Mouse (Mus musculus) MEL (cell line): ENCODE measurements at regions not wholly inside any gene's neighbourhood (a gene's known extent, or its start where the extent isn't known, plus 50 kb on each side); places are given as distances from the start of the nearest gene placed in this dataset.
"Not testable (repeated sequence)": the region's sequence is repeated elsewhere in the genome, so short reads cannot be mapped to it uniquely, and the experiment has no call there.

Experiments used
- DNase-seq: peaks from one replicate; pipeline ENCODE4 v3.0.0; 2011; ENCODE audit warnings: low read depth, low spot score
- H3K27ac ChIP-seq: 2 replicates; pipeline ENCODE4 v1.5.1; 2012; ENCODE audit warnings: low read depth, mild to moderate bottlenecking, control low read depth, low read length, moderate library complexity; ENCODE audit not compliant: control insufficient read depth
- H3K27me3 ChIP-seq, 2 experiments: fragments of 150-350 bp in 1 of 2; sonication (generic) in 1 of 2; 2 replicates each; pipeline ENCODE4 v1.6.1; 2012; ENCODE audit warnings: low read length in 2 of 2, mild to moderate bottlenecking in 2 of 2, improper control_type of control experiment in 1 of 2, moderate library complexity in 1 of 2; ENCODE audit not compliant: insufficient read depth in 2 of 2, control insufficient read depth in 1 of 2
- H3K36me3 ChIP-seq, 2 experiments: 2 replicates each; pipeline ENCODE4 v1.6.1; 2012 to 2014; ENCODE audit warnings: low read length in 2 of 2, improper control_type of control experiment in 1 of 2, inconsistent platforms in 1 of 2, mild to moderate bottlenecking in 1 of 2; ENCODE audit not compliant: insufficient read depth in 2 of 2, control insufficient read depth in 1 of 2
- H3K4me1 ChIP-seq, 2 experiments: fragments of 150-350 bp in 1 of 2; sonication (generic) in 1 of 2; 2 replicates each; pipeline ENCODE4 v1.6.1; 2012; ENCODE audit warnings: low read length in 2 of 2, improper control_type of control experiment in 1 of 2, mild to moderate bottlenecking in 1 of 2; ENCODE audit not compliant: insufficient read depth in 2 of 2, control insufficient read depth in 1 of 2
- H3K4me3 ChIP-seq, 2 experiments: fragments of 150-350 bp in 1 of 2; sonication (generic) in 1 of 2; 2 replicates each; pipeline ENCODE4 v1.5.1; 2012; ENCODE audit warnings: low read depth in 2 of 2, low read length in 2 of 2, mild to moderate bottlenecking in 2 of 2, moderate library complexity in 2 of 2, control low read depth in 1 of 2, improper control_type of control experiment in 1 of 2; ENCODE audit not compliant: control insufficient read depth in 1 of 2, insufficient read depth in 1 of 2
- H3K79me2 ChIP-seq: 2 replicates; pipeline ENCODE4 v1.6.1; 2012; ENCODE audit warnings: mild to moderate bottlenecking, low read length, moderate library complexity; ENCODE audit not compliant: control insufficient read depth, poor library complexity, insufficient read depth
- H3K9ac ChIP-seq: 2 replicates; pipeline ENCODE4 v1.6.1; 2012; ENCODE audit warnings: low read depth, mild to moderate bottlenecking, control low read depth, low read length, moderate library complexity; ENCODE audit not compliant: control insufficient read depth, poor library complexity, severe bottlenecking
- H3K9me3 ChIP-seq: fragments of 150-350 bp; sonication (generic); replicated peaks from 2 replicates; pipeline ENCODE4 v1.6.1; 2012; ENCODE audit warnings: mild to moderate bottlenecking, low read length, improper control_type of control experiment, moderate library complexity; ENCODE audit not compliant: insufficient read depth
- CHD2 ChIP-seq: IDR thresholded peaks from 2 replicates; pipeline ENCODE4 v1.6.1; 2011; ENCODE audit warnings: low read length, improper control_type of control experiment
- CTCF ChIP-seq, 3 experiments: IDR thresholded peaks in 2 of 3; conservative IDR thresholded peaks in 1 of 3; 2 replicates each; pipeline ENCODE4 v1.5.1; 2011 to 2012; ENCODE audit warnings: low read length in 3 of 3, low read depth in 2 of 3, mild to moderate bottlenecking in 2 of 3, improper control_type of control experiment in 1 of 3, inconsistent platforms in 1 of 3, mixed read lengths in 1 of 3, moderate library complexity in 1 of 3; ENCODE audit not compliant: control insufficient read depth in 1 of 3, insufficient read depth in 1 of 3, poor library complexity in 1 of 3, severe bottlenecking in 1 of 3
- ELF1 ChIP-seq: IDR thresholded peaks from 2 replicates; pipeline ENCODE4 v1.6.1; 2014; ENCODE audit warnings: low read depth, mild to moderate bottlenecking, inconsistent platforms, low read length, improper control_type of control experiment, moderate library complexity
- EP300 ChIP-seq, 2 experiments: IDR thresholded peaks; 2 replicates each; pipeline ENCODE4 v1.6.1; 2011; ENCODE audit warnings: improper control_type of control experiment in 2 of 2, low read length in 2 of 2, low read depth in 1 of 2, mild to moderate bottlenecking in 1 of 2
- HCFC1 ChIP-seq: IDR thresholded peaks from 2 replicates; pipeline ENCODE4 v1.6.1; 2012; ENCODE audit warnings: low read depth, mild to moderate bottlenecking, inconsistent platforms, low read length, improper control_type of control experiment, moderate library complexity
- MAX ChIP-seq: IDR thresholded peaks from 2 replicates; pipeline ENCODE4 v1.6.1; 2011; ENCODE audit warnings: low read length, improper control_type of control experiment
- MEF2A ChIP-seq: IDR thresholded peaks from 2 replicates; pipeline ENCODE4 v1.6.1; 2014; ENCODE audit warnings: low read depth, mild to moderate bottlenecking, inconsistent platforms, low read length, improper control_type of control experiment; ENCODE audit not compliant: poor library complexity, insufficient replicate concordance, severe bottlenecking; ENCODE audit errors: extremely low read depth
- MYC ChIP-seq: IDR thresholded peaks from 2 replicates; pipeline ENCODE4 v1.6.1; 2011; ENCODE audit warnings: low read depth, mild to moderate bottlenecking, low read length, improper control_type of control experiment, moderate library complexity
- NELFE ChIP-seq: IDR thresholded peaks from 2 replicates; pipeline ENCODE4 v1.6.1; 2011; ENCODE audit warnings: low read depth, low read length, improper control_type of control experiment
- NRF1 ChIP-seq: IDR thresholded peaks from 2 replicates; pipeline ENCODE4 v1.6.1; 2014; ENCODE audit warnings: low read depth, mild to moderate bottlenecking, inconsistent platforms, low read length, improper control_type of control experiment, moderate library complexity; ENCODE audit not compliant: poor library complexity, insufficient read depth, severe bottlenecking
- POLR2A ChIP-seq, 2 experiments: IDR thresholded peaks; 2 replicates each; pipeline ENCODE4 v1.6.1; 2011 to 2012; ENCODE audit warnings: low read length in 2 of 2, mild to moderate bottlenecking in 2 of 2, control low read depth in 1 of 2, improper control_type of control experiment in 1 of 2, low read depth in 1 of 2, moderate library complexity in 1 of 2; ENCODE audit not compliant: control insufficient read depth in 1 of 2, insufficient read depth in 1 of 2, poor library complexity in 1 of 2
- POLR2AphosphoS5 ChIP-seq: IDR thresholded peaks from 2 replicates; pipeline ENCODE4 v1.6.1; 2012; ENCODE audit warnings: low read depth, borderline replicate concordance, mild to moderate bottlenecking, inconsistent platforms, low read length, moderate library complexity, mixed read lengths
- RAD21 ChIP-seq: IDR thresholded peaks from 2 replicates; pipeline ENCODE4 v1.6.1; 2011; ENCODE audit warnings: mild to moderate bottlenecking, low read depth, low read length, improper control_type of control experiment
- RCOR1 ChIP-seq: IDR thresholded peaks from 2 replicates; pipeline ENCODE4 v1.6.1; 2012; ENCODE audit warnings: low read depth, mild to moderate bottlenecking, inconsistent platforms, low read length, improper control_type of control experiment
- SIN3A ChIP-seq: IDR thresholded peaks from 2 replicates; pipeline ENCODE4 v1.6.1; 2012; ENCODE audit warnings: low read length, improper control_type of control experiment, inconsistent platforms
- TBP ChIP-seq: IDR thresholded peaks from 2 replicates; pipeline ENCODE4 v1.8.0; 2011; ENCODE audit warnings: low read depth, low read length, improper control_type of control experiment
- TCF12 ChIP-seq: IDR thresholded peaks from 2 replicates; pipeline ENCODE4 v1.6.1; 2014; ENCODE audit warnings: low read depth, mild to moderate bottlenecking, inconsistent platforms, low read length, improper control_type of control experiment, moderate library complexity
- ZKSCAN1 ChIP-seq: IDR thresholded peaks from 2 replicates; pipeline ENCODE4 v1.6.1; 2012; ENCODE audit warnings: low read depth, mild to moderate bottlenecking, inconsistent platforms, low read length, improper control_type of control experiment, moderate library complexity

- Histone ChIP-seq H3K4me3 (no peak overlapping the region), H3K36me3 (no peaks in the 10 kb centered on the region), H3K27ac (no peak overlapping the region), H3K27me3 (peaks cover 0 to 1% of the 10 kb centered on the region in 2 experiments; a peak in 1 of 4 replicates), H3K9ac (no peak overlapping the region)
- TF ChIP-seq ZKSCAN1 (no peak), NRF1 (no peak), RCOR1 (no peak), ELF1 (no peak), POLR2A (IDR thresholded peaks at IDR 0.05; ENCODE audit: control insufficient read depth in 1 of 2, insufficient read depth in 1 of 2, low read depth in 1 of 2, low read length in 2 of 2, poor library complexity in 1 of 2) (no peak), CTCF (IDR thresholded peaks at IDR 0.05 in 2 of 3, conservative IDR thresholded peaks at IDR 0.05 in 1 of 3; ENCODE audit: control insufficient read depth in 1 of 3, insufficient read depth in 1 of 3, low read depth in 2 of 3, low read length in 3 of 3, poor library complexity in 1 of 3, severe bottlenecking in 1 of 3) (no peak), MEF2A (no peak), MYC (no peak), POLR2AphosphoS5 (no peak), CHD2 (no peak), EP300 (IDR thresholded peaks at IDR 0.05; ENCODE audit: low read depth in 1 of 2, low read length in 2 of 2) (no peak), SIN3A (no peak), NELFE (no peak), TBP (no peak), MAX (no peak), RAD21 (no peak), TCF12 (no peak), HCFC1 (no peak)
- TF ChIP-seq, all 39 proteins: peak for 0
- no peak for DNase-seq
- Histone ChIP-seq H3K79me2 (no peaks in the 10 kb centered on the region), H3K9me3 (no peaks in the 10 kb centered on the region), H3K4me1 (no peaks in the 10 kb centered on the region)
Measured at GRCm38 (mm10) chr5:45336801-45337200, 113.2 kb downstream of the Qdpr start.

GRCm38 (mm10) chr5:45324468-45324867 is 125.6 kb downstream of the Qdpr start:
- H3K9ac ChIP-seq, DNase-seq: not testable (repeated sequence)

More at GRCm38 (mm10) chr5:45324468-45324867, 125.6 kb downstream of the Qdpr start:
- not testable (repeated sequence) for H3K4me3 ChIP-seq, H3K9me3 ChIP-seq, H3K4me1 ChIP-seq, H3K27me3 ChIP-seq, H3K27ac ChIP-seq, H3K36me3 ChIP-seq, H3K79me2 ChIP-seq
